Mouse (Mus musculus): ENCODE data around the gene Unc50. TPM values are rescaled to one million over a fixed set of nuclear protein-coding genes. Genes with fewer than 3 reads are reported as not detected.

Unc50 gene
- total RNA-seq, 2 experiments from 2014 or later = 53.3 to 59.7 TPM

- DNase-seq (ENCODE audit: low spot score in 2 of 2) = no peak
- Histone ChIP-seq H3K27ac (no peak overlapping the region), H3K4me3 (no peak overlapping the region)
- no peak for TF ChIP-seq CTCF (conservative IDR thresholded peaks at IDR 0.05)
Measured at GRCm38 (mm10) chr1:37480731-37481130, 50.8 kb downstream of the Unc50 start.

- DNase-seq (ENCODE audit: low spot score in 2 of 2) = no peak
- Histone ChIP-seq H3K4me3 (no peak overlapping the region), H3K27ac (no peak overlapping the region)
- TF ChIP-seq CTCF (conservative IDR thresholded peaks at IDR 0.05) = no peak
Measured at GRCm38 (mm10) chr1:37481331-37481730, 51.4 kb downstream of the Unc50 start.

GRCm38 (mm10) chr1:37484612-37485011 is 54.7 kb downstream of the Unc50 start:
- H3K4me3 ChIP-seq = no peak overlapping the region
- no peak overlapping the region for H3K27ac ChIP-seq
- no peak for TF ChIP-seq CTCF (conservative IDR thresholded peaks at IDR 0.05)
- no peak for DNase-seq (ENCODE audit: low spot score in 2 of 2)

- TF ChIP-seq CTCF (conservative IDR thresholded peaks at IDR 0.05) = no peak
- Histone ChIP-seq H3K4me3 (no peak overlapping the region), H3K27ac (no peak overlapping the region)
- no peak for DNase-seq (ENCODE audit: low spot score in 2 of 2)
Measured at GRCm38 (mm10) chr1:37486439-37486838, 56.5 kb downstream of the Unc50 start.

GRCm38 (mm10) chr1:37486994-37487393 is 57.1 kb downstream of the Unc50 start:
- no peak for DNase-seq (ENCODE audit: low spot score in 2 of 2)
- H3K27ac ChIP-seq = no peak overlapping the region
- no peak for TF ChIP-seq CTCF (conservative IDR thresholded peaks at IDR 0.05)
- no peak overlapping the region for H3K4me3 ChIP-seq

- no peak for TF ChIP-seq CTCF (conservative IDR thresholded peaks at IDR 0.05)
- Histone ChIP-seq H3K27ac (no peak overlapping the region), H3K4me3 (no peak overlapping the region)
- DNase-seq (ENCODE audit: low spot score in 2 of 2) = no peak
Measured at GRCm38 (mm10) chr1:37488531-37488930, 58.6 kb downstream of the Unc50 start.

Other genes with a start within 250 kb of the Unc50 start
- gene Cnga3, start 215.7 kb upstream of the Unc50 start, total RNA-seq (2021) = under 1 TPM; 0.38 to 0.66 TPM
- gene Inpp4a, start 130.3 kb upstream of the Unc50 start, total RNA-seq (2021) = 100 to 1,000 TPM; 168 TPM
- gene Coa5, start within 50 bp of the Unc50 start, total RNA-seq (2021) = 10 to 100 TPM; 61.2 to 62.5 TPM
- 10 to 100 TPM; 30.4 to 32.7 TPM for gene Mgat4a, start 110.9 kb downstream of the Unc50 start, total RNA-seq (2021)

Measured in layer of hippocampus, adult 2 months (tissue).